Mouse (Mus musculus): ENCODE results near the gene Cd47.

- TF ChIP-seq CTCF (IDR thresholded peaks at IDR 0.05; ENCODE audit: borderline replicate concordance, control insufficient read depth, extremely low read depth, insufficient read depth, low read length, poor library complexity) (no peak), POLR2A (IDR thresholded peaks at IDR 0.05; ENCODE audit: control insufficient read depth, extremely low read depth, insufficient read depth, low read length, poor library complexity) (no peak)
Observed at GRCm38 (mm10) chr16:49962305-49962704, 162.0 kb downstream of the Cd47 start.

Measured in thymus, adult 2 months (tissue).